Mouse (Mus musculus) myocyte (in vitro differentiated cells): Measurements from ENCODE around the gene Mgat5b. TPM values are rescaled to one million over a fixed set of nuclear protein-coding genes. Genes with fewer than 3 reads are reported as not detected.

Experiments used
- H3K27me3 ChIP-seq: one replicate; pipeline ENCODE4 v1.6.1; 2011; ENCODE audit not compliant: control insufficient read depth, insufficient read depth, insufficient read length
- H3K36me3 ChIP-seq: one replicate; pipeline ENCODE4 v1.6.1; 2011; ENCODE audit not compliant: control insufficient read depth, insufficient read depth
- H3K4me2 ChIP-seq: one replicate; pipeline ENCODE4 v1.6.1; 2011; ENCODE audit warnings: low read depth, control low read depth
- H3K4me3 ChIP-seq: one replicate; pipeline ENCODE4 v1.5.1; 2011; ENCODE audit warnings: mild to moderate bottlenecking, control low read depth, moderate library complexity
- H3K79me2 ChIP-seq: one replicate; pipeline ENCODE4 v1.6.1; 2011; ENCODE audit not compliant: control insufficient read depth, insufficient read depth
- H3ac ChIP-seq: one replicate; pipeline ENCODE4 v1.6.1; 2011; ENCODE audit not compliant: control insufficient read depth, insufficient read length
- CEBPB ChIP-seq: IDR thresholded peaks from 2 replicates; pipeline ENCODE4 v1.6.1; 2011; ENCODE audit warnings: mild to moderate bottlenecking, moderate library complexity; ENCODE audit not compliant: poor library complexity, insufficient read depth, severe bottlenecking
- E2F4 ChIP-seq: IDR thresholded peaks from one replicate; pipeline ENCODE4 v1.6.1; 2011; ENCODE audit warnings: mild to moderate bottlenecking, control low read depth, moderate library complexity; ENCODE audit not compliant: insufficient read depth
- MAX ChIP-seq: IDR thresholded peaks from one replicate; pipeline ENCODE4 v1.6.1; 2011; ENCODE audit warnings: low read depth, mild to moderate bottlenecking, control low read depth
- MYOD1 ChIP-seq, 3 experiments: IDR thresholded peaks; one replicate each; pipeline ENCODE4 v1.6.1; 2011; ENCODE audit warnings: control low read depth in 2 of 3, low read depth in 2 of 3, mild to moderate bottlenecking in 2 of 3, moderate library complexity in 1 of 3; ENCODE audit not compliant: insufficient read length in 2 of 3, control insufficient read depth in 1 of 3
- MYOG ChIP-seq, 3 experiments: IDR thresholded peaks; one replicate each; pipeline ENCODE4 v1.6.1; 2011; ENCODE audit warnings: control low read depth in 2 of 3, low read depth in 2 of 3, mild to moderate bottlenecking in 2 of 3; ENCODE audit not compliant: insufficient read length in 2 of 3, control insufficient read depth in 1 of 3, insufficient read depth in 1 of 3
- POLR2A ChIP-seq: IDR thresholded peaks from one replicate; pipeline ENCODE4 v1.6.1; 2011; ENCODE audit warnings: low read depth, mild to moderate bottlenecking, control low read depth, moderate library complexity; ENCODE audit not compliant: insufficient read length
- POLR2AphosphoS2 ChIP-seq: IDR thresholded peaks from one replicate; pipeline ENCODE4 v1.6.1; 2011; ENCODE audit warnings: low read depth, control low read depth; ENCODE audit not compliant: insufficient read length
- REST ChIP-seq: IDR thresholded peaks from one replicate; pipeline ENCODE4 v1.6.1; 2011; ENCODE audit warnings: mild to moderate bottlenecking, control low read depth, moderate library complexity; ENCODE audit not compliant: insufficient read depth, insufficient read length
- SRF ChIP-seq: IDR thresholded peaks from one replicate; pipeline ENCODE4 v1.6.1; 2011; ENCODE audit warnings: low read depth; ENCODE audit not compliant: control insufficient read depth, insufficient read length
- TCF12 ChIP-seq: IDR thresholded peaks from one replicate; pipeline ENCODE4 v1.6.1; 2011; ENCODE audit warnings: mild to moderate bottlenecking, control low read depth; ENCODE audit not compliant: poor library complexity, insufficient read depth, severe bottlenecking
- TCF3 ChIP-seq: IDR thresholded peaks from one replicate; pipeline ENCODE4 v1.6.1; 2011; ENCODE audit warnings: low read depth, control low read depth; ENCODE audit not compliant: insufficient read length
- USF1 ChIP-seq: IDR thresholded peaks from one replicate; pipeline ENCODE4 v1.6.1; 2011; ENCODE audit warnings: low read depth, mild to moderate bottlenecking, control low read depth, moderate library complexity
- polyA plus RNA-seq: library from polyadenylated mRNA; unstranded; fragments of >200 nt; fragmentation: generic; extraction: Trizol; gene quantifications from one replicate; pipeline ENCODE4 v1.2.1, GENCODE M21; 2012; ENCODE audit warnings: missing spikeins

Gene Mgat5b
- polyA plus RNA-seq, 1 experiment, result not detected

GRCm38 (mm10) chr11:116873987-116874386, 44.7 kb upstream of the Mgat5b start:
- TF ChIP-seq MAX (no peak), POLR2AphosphoS2 (no peak), POLR2A (no peak), MYOG (IDR thresholded peaks at IDR 0.05; ENCODE audit: control insufficient read depth in 1 of 3, insufficient read depth in 1 of 3, insufficient read length in 2 of 3, low read depth in 2 of 3) (no peak), SRF (no peak), REST (no peak), E2F4 (no peak), TCF3 (no peak), MYOD1 (IDR thresholded peaks at IDR 0.05; ENCODE audit: control insufficient read depth in 1 of 3, insufficient read length in 2 of 3, low read depth in 2 of 3) (no peak), TCF12 (no peak), USF1 (no peak), CEBPB (no peak)

GRCm38 (mm10) chr11:116878454-116878853, 40.2 kb upstream of the Mgat5b start:
- Histone ChIP-seq H3ac (no peak overlapping the region), H3K36me3 (peaks cover 2% of the 10 kb centered on the region), H3K27me3 (no peaks in the 10 kb centered on the region), H3K4me3 (no peak overlapping the region), H3K79me2 (no peaks in the 10 kb centered on the region), H3K4me2 (no peak overlapping the region)
- TF ChIP-seq CEBPB (no peak), MYOG (IDR thresholded peaks at IDR 0.05; ENCODE audit: control insufficient read depth in 1 of 3, insufficient read depth in 1 of 3, insufficient read length in 2 of 3, low read depth in 2 of 3) (no peak), POLR2AphosphoS2 (no peak), MYOD1 (IDR thresholded peaks at IDR 0.05; ENCODE audit: control insufficient read depth in 1 of 3, insufficient read length in 2 of 3, low read depth in 2 of 3) (no peak), REST (no peak), TCF12 (no peak), MAX (no peak), TCF3 (no peak), E2F4 (no peak), POLR2A (no peak), USF1 (no peak), SRF (no peak)

More at GRCm38 (mm10) chr11:116873987-116874386, 44.7 kb upstream of the Mgat5b start:
- H3K4me3 ChIP-seq, result no peak overlapping the region
- H3K4me2 ChIP-seq, result no peak overlapping the region
- no peaks in the 10 kb centered on the region for H3K27me3 ChIP-seq
- peaks cover 13% of the 10 kb centered on the region for H3K36me3 ChIP-seq
- no peaks in the 10 kb centered on the region for H3K79me2 ChIP-seq
- H3ac ChIP-seq, result no peak overlapping the region

GRCm38 (mm10) chr11:116880839-116881238, 37.8 kb upstream of the Mgat5b start:
- no peaks in the 10 kb centered on the region for H3K36me3 ChIP-seq
- H3K27me3 ChIP-seq, result no peaks in the 10 kb centered on the region
- no peaks in the 10 kb centered on the region for H3K79me2 ChIP-seq
- H3K4me2 ChIP-seq, result no peak overlapping the region
- TF ChIP-seq CEBPB (no peak), SRF (no peak), E2F4 (no peak), POLR2A (no peak), POLR2AphosphoS2 (no peak), MYOD1 (IDR thresholded peaks at IDR 0.05; ENCODE audit: control insufficient read depth in 1 of 3, insufficient read length in 2 of 3, low read depth in 2 of 3) (no peak), TCF3 (no peak), TCF12 (no peak), USF1 (no peak), MAX (no peak), MYOG (IDR thresholded peaks at IDR 0.05; ENCODE audit: control insufficient read depth in 1 of 3, insufficient read depth in 1 of 3, insufficient read length in 2 of 3, low read depth in 2 of 3) (no peak), REST (no peak)
- H3ac ChIP-seq, result no peak overlapping the region
- H3K4me3 ChIP-seq, result no peak overlapping the region

- Histone ChIP-seq H3K27me3 (no peaks in the 10 kb centered on the region), H3K79me2 (no peaks in the 10 kb centered on the region), H3K36me3 (no peaks in the 10 kb centered on the region), H3K4me3 (no peak overlapping the region), H3ac (no peak overlapping the region), H3K4me2 (no peak overlapping the region)
- no peak for TF ChIP-seq POLR2AphosphoS2
- no peak for TF ChIP-seq SRF
- TF ChIP-seq TCF12, result no peak
- TF ChIP-seq MAX, result no peak
- no peak for TF ChIP-seq POLR2A
- no peak for TF ChIP-seq USF1
- TF ChIP-seq CEBPB, result no peak
- TF ChIP-seq REST, result no peak
- no peak for TF ChIP-seq E2F4
- no peak for TF ChIP-seq TCF3
- TF ChIP-seq MYOG (IDR thresholded peaks at IDR 0.05; ENCODE audit: control insufficient read depth in 1 of 3, insufficient read depth in 1 of 3, insufficient read length in 2 of 3, low read depth in 2 of 3), result no peak
- TF ChIP-seq MYOD1 (IDR thresholded peaks at IDR 0.05; ENCODE audit: control insufficient read depth in 1 of 3, insufficient read length in 2 of 3, low read depth in 2 of 3), result no peak
Measured at GRCm38 (mm10) chr11:116881440-116881839, 37.2 kb upstream of the Mgat5b start.
